In the genomic region with DNA sequence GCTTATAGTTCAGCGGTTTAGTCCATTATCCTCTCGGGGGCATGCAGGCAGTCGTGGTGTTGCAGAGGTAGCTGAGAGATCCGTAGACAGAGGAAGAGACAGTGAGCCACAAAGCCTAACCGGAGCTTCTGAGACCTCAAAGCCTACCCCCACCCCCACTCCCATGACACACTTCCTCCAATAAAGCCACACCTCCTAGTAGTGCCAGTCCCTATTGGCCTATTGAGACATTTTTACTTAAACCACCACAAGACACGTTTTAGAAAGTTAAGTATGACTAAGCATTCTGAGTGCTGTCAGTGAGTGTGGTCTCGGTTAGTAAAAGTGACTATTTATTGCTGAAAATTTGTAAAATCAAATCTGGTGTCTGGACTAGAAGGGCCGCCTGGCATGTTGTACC, we compare ENCODE assay signal across 11 mouse cellular contexts.
DNase-seq lines count a peak whose midpoint lies in the region; ATAC-seq and TF ChIP-seq lines count a peak whose summit lies in the region.
"Had no signal": no experiment of that assay in that cellular context is flagged by ENCODE, and none has a peak within 500 bp of the region (broad histone marks: within the 10 kb centered on the region; RNA-seq: fewer than 3 reads in every experiment).

No protein-coding gene starts in this region.

- peak overlapping the region; percentile 92 for H3K27ac ChIP-seq in thymus, adult 2 months (ENCODE audit: control insufficient read depth, insufficient read depth, low read length)
- no peak overlapping the region for H3K27ac ChIP-seq in kidney, adult 2 months (ENCODE audit: insufficient read depth, low read depth, low read length)
- H3K27ac ChIP-seq in midbrain, embryonic 11.5 days (ENCODE audit: low read depth, low read length), result no peak overlapping the region
- H3K27ac ChIP-seq: midbrain, embryonic 12.5 days had no signal

- peak; percentile 53 for DNase-seq in adrenal gland, postnatal 14 days
- DNase-seq in adrenal gland, adult 18-20 months (ENCODE audit: low spot score in 2 of 2), result no peak
- peak; percentile 85 for DNase-seq in thymus, adult 2 months
- no peak for DNase-seq in neural tube, embryonic 10.5 days (ENCODE audit: extremely low spot score, low spot score)
- no peak for DNase-seq in kidney, adult 2 months
- DNase-seq in midbrain, embryonic 11.5 days (ENCODE audit: low spot score, missing footprints), result no peak
- DNase-seq: heart, postnatal 36 days; right cerebral cortex, postnatal 14 days had no signal

- no peak for TF ChIP-seq CTCF in thymus, adult 2 months (IDR thresholded peaks at IDR 0.05; ENCODE audit: borderline replicate concordance, control insufficient read depth, extremely low read depth, insufficient read depth, low read length, poor library complexity)
- no peak for TF ChIP-seq CTCF in kidney, adult 2 months (conservative IDR thresholded peaks at IDR 0.05; ENCODE audit: insufficient read depth, insufficient read length, low read depth, low read length)

- H3K4me2 ChIP-seq in midbrain, embryonic 11.5 days, result no peak overlapping the region
- H3K4me2 ChIP-seq: midbrain, embryonic 12.5 days had no signal

- ATAC-seq in inflammation-experienced regulatory T-cells, adult 6 months, result peak; percentile 98
- peak; percentile 98 for ATAC-seq in megakaryocyte, adult 5-6 weeks (ENCODE audit: poor library complexity, severe bottlenecking)
- ATAC-seq in midbrain, embryonic 11.5 days (ENCODE audit: low FRiP score), result no peak

- H3K36me3 ChIP-seq in thymus, adult 2 months (ENCODE audit: control insufficient read depth, insufficient read depth, low read length), result no peaks in the 10 kb centered on the region
- no peaks in the 10 kb centered on the region for H3K36me3 ChIP-seq in kidney, adult 2 months (ENCODE audit: control insufficient read depth, insufficient read depth, low read length)
- H3K36me3 ChIP-seq in midbrain, embryonic 11.5 days (ENCODE audit: control insufficient read depth, insufficient read depth, low read length), result no peaks in the 10 kb centered on the region
- H3K36me3 ChIP-seq: midbrain, embryonic 12.5 days had no signal

- H3K9me3 ChIP-seq in midbrain, embryonic 11.5 days (ENCODE audit: control insufficient read depth, low read length), result no peaks in the 10 kb centered on the region
- H3K9me3 ChIP-seq: midbrain, embryonic 12.5 days had no signal

- no peak overlapping the region for H3K4me3 ChIP-seq in thymus, adult 2 months (ENCODE audit: control insufficient read depth, insufficient read depth, low read length)
- no peak overlapping the region for H3K4me3 ChIP-seq in kidney, adult 2 months (ENCODE audit: insufficient read depth, low read depth, low read length)
- no peak overlapping the region for H3K4me3 ChIP-seq in midbrain, embryonic 11.5 days (ENCODE audit: low read depth, low read length)
- H3K4me3 ChIP-seq: midbrain, embryonic 12.5 days had no signal

- H3K27me3 ChIP-seq in thymus, adult 2 months (ENCODE audit: control insufficient read depth, insufficient read depth, low read length), result no peaks in the 10 kb centered on the region
- no peaks in the 10 kb centered on the region for H3K27me3 ChIP-seq in kidney, adult 2 months (replicated peaks; ENCODE audit: control insufficient read depth, insufficient read depth, low read length)
- H3K27me3 ChIP-seq in midbrain, embryonic 11.5 days (ENCODE audit: control insufficient read depth, insufficient read depth, low read length), result no peaks in the 10 kb centered on the region
- H3K27me3 ChIP-seq: midbrain, embryonic 12.5 days had no signal

- H3K9ac ChIP-seq in midbrain, embryonic 11.5 days (ENCODE audit: low read length), result no peak overlapping the region
- H3K9ac ChIP-seq: midbrain, embryonic 12.5 days had no signal

- 0 out of 2 replicates have a peak, but pooled peaks have one; percentile 46 for TF ChIP-seq POLR2A in thymus, adult 2 months (IDR thresholded peaks at IDR 0.05; ENCODE audit: control insufficient read depth, extremely low read depth, insufficient read depth, low read length, poor library complexity)
- TF ChIP-seq POLR2A in kidney, adult 2 months (IDR thresholded peaks at IDR 0.05; ENCODE audit: low read depth, low read length), result no peak

- peaks cover 33% of the 10 kb centered on the region for H3K4me1 ChIP-seq in thymus, adult 2 months (replicated peaks; ENCODE audit: control insufficient read depth, insufficient read depth, low read length)
- no peaks in the 10 kb centered on the region for H3K4me1 ChIP-seq in kidney, adult 2 months (ENCODE audit: control insufficient read depth, insufficient read depth, low read length)
- H3K4me1 ChIP-seq in midbrain, embryonic 11.5 days (ENCODE audit: control insufficient read depth, insufficient read depth, low read length), result 0 out of 2 replicates have a peak, but pooled peaks cover 2% of the 10 kb centered on the region

- WGBS in thymus, adult 2 months, result 9% methylated on average over 8 of the region's 8 CpGs
- 51% methylated on average over 8 of the region's 8 CpGs for WGBS in kidney, adult 2 months
- 87% methylated on average over 8 of the region's 8 CpGs for WGBS in midbrain, embryonic 11.5 days

Comparison
In these comparisons a context has a peak if more than half of its experiments do, and no peak if none do; other contexts are left out.
1. DNase-seq: peak in adrenal gland, postnatal 14 days (single experiment) and thymus, adult 2 months (single experiment); none in adrenal gland, adult 18-20 months (0 of 2), neural tube, embryonic 10.5 days (single experiment), kidney, adult 2 months (single experiment) and midbrain, embryonic 11.5 days (single experiment).